Mouse (Mus musculus) hindbrain, embryonic 10.5 days (tissue): Measurements from ENCODE around the gene Zfp976. TPM values are rescaled to one million over a fixed set of nuclear protein-coding genes. Genes with fewer than 3 reads are reported as not detected.
A peak's percentile ranks its signal among the peaks of the same experiment; 100 is the strongest.
"Not testable (repeated sequence)": the region's sequence is repeated elsewhere in the genome, so short reads cannot be mapped to it uniquely, and the experiment has no call there.

ENCODE experiments used
- DNase-seq: peaks from one replicate; pipeline ENCODE4 v3.0.0-alpha.2; 2017; ENCODE audit warnings: low spot score
- H3K27ac ChIP-seq: fragments of 300-500 bp; sonication (generic); 2 replicates; pipeline ENCODE4 v1.5.1; 2016; ENCODE audit warnings: mild to moderate bottlenecking, moderate library complexity
- H3K27me3 ChIP-seq: fragments of 300-500 bp; sonication (generic); 2 replicates; pipeline ENCODE4 v1.6.1; 2016; ENCODE audit warnings: mild to moderate bottlenecking; ENCODE audit not compliant: poor library complexity, insufficient read depth, severe bottlenecking
- H3K36me3 ChIP-seq: fragments of 300-500 bp; sonication (generic); 2 replicates; pipeline ENCODE4 v1.6.1; 2016; ENCODE audit warnings: mild to moderate bottlenecking, moderate library complexity
- H3K4me1 ChIP-seq: fragments of 300-500 bp; sonication (generic); replicated peaks from 2 replicates; pipeline ENCODE4 v1.6.1; 2016; ENCODE audit warnings: mild to moderate bottlenecking
- H3K4me3 ChIP-seq: fragments of 300-500 bp; sonication (generic); 2 replicates; pipeline ENCODE4 v1.5.1; 2016; ENCODE audit warnings: mild to moderate bottlenecking, moderate library complexity
- H3K9me3 ChIP-seq: fragments of 300-500 bp; sonication (generic); 2 replicates; pipeline ENCODE4 v1.6.1; 2016; ENCODE audit warnings: mild to moderate bottlenecking, moderate library complexity
- WGBS: fragments of 180-500 bp; shearing (Covaris S2); methylation state at CpG from one replicate; pipeline ENCODE4 v1.1.7; 2016; 5-methylcytosine and 5-hydroxymethylcytosine counted together
- polyA plus RNA-seq: library from polyadenylated mRNA; unstranded; fragments of >200 nt; fragmentation: Nextera tagmentation; extraction: Ambion mirVana; gene quantifications from 2 replicates; pipeline ENCODE4 v1.2.1, GENCODE M21; 2016

Zfp976 gene
- 1.6 and 2.6 TPM in 2 replicates for polyA plus RNA-seq

- Histone ChIP-seq H3K4me3 (peak within 1 kb of the TSS; percentile 51), H3K27ac (peak within 1 kb of the TSS; percentile 62; the same call in 1 of the 2 replicates), H3K9me3 (peaks cover 16% of the 10 kb centered on the region; the same call in 1 of the 2 replicates)
- H3K4me1 ChIP-seq, H3K27me3 ChIP-seq, H3K36me3 ChIP-seq: not testable (repeated sequence)
- DNase-seq: peak; percentile 74
- 3% methylated on average over 25 of the region's 25 CpGs for WGBS
These were observed at the start of gene Zfp976 for GRCm38 (mm10) chr7:42642152-42643115. Gene Zfp976 (minus strand): TSS chr7:42642588.

DNA sequence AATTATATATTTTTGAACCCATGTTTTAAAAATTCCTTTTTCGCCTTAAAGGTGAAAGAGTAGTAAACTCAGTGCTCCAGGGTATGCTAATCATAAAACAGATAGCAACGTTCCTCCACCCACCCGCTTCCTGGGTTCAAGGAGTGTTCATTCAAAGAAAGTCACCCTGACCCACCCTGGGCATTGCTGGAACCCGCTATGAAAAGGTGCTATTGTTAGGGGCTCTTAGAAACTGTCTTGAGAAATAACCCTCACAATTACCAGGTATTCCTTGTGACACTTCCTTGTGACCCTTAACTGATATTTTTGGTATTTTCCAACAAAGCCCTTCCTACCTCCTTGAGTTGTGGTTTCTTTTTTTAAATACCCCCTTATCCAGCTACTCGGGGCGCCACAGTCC is 37.7 kb upstream of the Zfp976 start:
- not testable (repeated sequence) for H3K27me3 ChIP-seq, H3K4me1 ChIP-seq, DNase-seq, H3K27ac ChIP-seq, H3K4me3 ChIP-seq, H3K36me3 ChIP-seq
- WGBS: 88% methylated on average over 6 of the region's 6 CpGs
- H3K9me3 ChIP-seq: peaks cover 41% of the 10 kb centered on the region

DNA sequence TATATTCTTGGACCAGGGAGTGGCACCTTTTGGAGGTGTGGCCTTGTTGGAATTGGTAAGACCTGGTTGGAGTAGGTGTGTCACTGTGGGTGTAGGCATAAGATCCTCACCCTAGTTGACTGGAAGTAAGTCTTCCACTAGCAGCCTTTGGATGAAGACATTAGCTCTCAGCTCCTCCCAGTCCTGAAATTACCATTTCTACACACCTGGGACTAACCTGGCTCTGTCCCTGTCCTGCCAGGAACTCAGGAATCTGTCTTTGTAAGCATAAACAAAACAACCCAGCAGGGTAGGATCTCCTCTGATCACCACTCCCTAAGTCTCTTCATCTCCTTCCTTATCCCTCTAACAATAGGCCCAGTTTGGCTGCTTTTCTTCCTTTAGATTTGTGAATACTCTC is 37.3 kb upstream of the Zfp976 start:
- H3K36me3 ChIP-seq, DNase-seq, H3K27ac ChIP-seq, H3K4me1 ChIP-seq, H3K27me3 ChIP-seq, H3K4me3 ChIP-seq: not testable (repeated sequence)
- H3K9me3 ChIP-seq: peaks cover 40% of the 10 kb centered on the region

DNA sequence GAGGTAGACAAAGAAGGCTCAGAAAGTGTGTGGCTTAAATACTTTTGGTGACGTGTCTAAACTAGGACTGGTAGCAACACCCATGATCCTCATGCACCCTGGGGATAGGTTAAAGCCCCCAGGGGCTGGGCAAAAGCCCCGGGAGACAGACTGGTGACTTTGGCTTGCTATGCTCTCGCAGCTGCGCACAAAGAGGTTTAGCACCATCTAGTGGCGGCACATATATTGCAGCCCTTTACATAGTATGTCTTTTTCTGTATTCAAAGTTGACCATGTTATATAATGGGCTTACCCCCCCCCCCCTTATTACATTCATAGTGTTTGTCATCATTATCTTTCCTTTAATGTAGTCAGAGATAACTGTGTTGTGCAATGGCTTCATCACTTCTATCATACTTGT is 17.8 kb upstream of the Zfp976 start:
- not testable (repeated sequence) for H3K27me3 ChIP-seq, H3K4me3 ChIP-seq, H3K27ac ChIP-seq, H3K4me1 ChIP-seq
- 71% methylated on average over 5 of the region's 5 CpGs for WGBS
- H3K9me3 ChIP-seq: peaks cover 55% of the 10 kb centered on the region
- H3K36me3 ChIP-seq: peaks cover 35% of the 10 kb centered on the region
- DNase-seq: peak; percentile 2

DNA sequence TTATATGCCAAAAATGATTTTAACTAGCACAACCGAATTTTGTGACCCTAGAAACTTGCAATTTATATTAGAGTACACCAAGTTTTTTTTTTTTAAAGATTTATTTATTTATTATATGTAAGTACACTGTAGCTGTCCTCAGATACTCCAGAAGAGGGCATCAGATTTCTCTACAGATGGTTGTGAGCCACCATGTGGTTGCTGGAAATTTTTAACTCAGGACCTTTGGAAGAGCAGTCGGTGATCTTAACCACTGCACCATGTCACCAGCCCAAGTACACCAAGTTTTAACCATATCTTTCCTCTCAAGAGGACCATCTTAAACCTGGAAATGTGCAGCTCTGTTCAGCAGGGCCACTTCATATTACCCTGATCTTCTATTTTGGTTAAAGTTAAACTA is 12.8 kb upstream of the Zfp976 start:
- H3K9me3 ChIP-seq: peaks cover 40% of the 10 kb centered on the region
- not testable (repeated sequence) for H3K27ac ChIP-seq, H3K27me3 ChIP-seq, H3K4me3 ChIP-seq, H3K36me3 ChIP-seq, DNase-seq, H3K4me1 ChIP-seq
- 74% methylated on average over 2 of the region's 2 CpGs for WGBS

DNA sequence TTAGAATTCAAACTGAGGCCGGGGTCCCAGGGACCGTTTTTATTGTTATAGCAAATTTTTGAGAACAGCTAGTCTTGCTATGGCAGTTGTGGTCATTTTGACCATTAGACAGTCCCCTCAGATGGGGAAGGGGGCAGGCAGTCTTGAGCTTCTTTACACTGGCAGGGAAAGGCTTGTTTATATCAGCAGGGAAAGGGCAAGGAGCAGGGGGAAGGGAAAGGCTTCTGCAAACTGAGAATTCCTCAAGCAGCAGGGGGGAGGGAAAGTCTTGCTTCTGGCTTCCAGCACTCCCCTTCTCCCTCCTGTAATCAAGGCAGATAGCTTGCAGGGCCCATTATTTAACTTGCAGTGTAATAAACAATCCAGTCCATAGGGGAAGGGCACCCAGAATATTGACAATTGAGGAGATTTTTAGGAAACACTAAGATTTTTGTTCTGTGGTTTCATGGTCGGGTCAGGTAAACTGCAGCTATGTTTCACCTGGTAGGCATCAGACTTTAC is 782 bp upstream of the Zfp976 start:
- H3K27ac ChIP-seq, H3K36me3 ChIP-seq, H3K27me3 ChIP-seq, H3K4me1 ChIP-seq: not testable (repeated sequence)
- WGBS: 26% methylated on average over 3 of the region's 3 CpGs
- peaks cover 19% of the 10 kb centered on the region; the same call in 1 of the 2 replicates for H3K9me3 ChIP-seq
- H3K4me3 ChIP-seq: peak overlapping the region; percentile 51; the same call in 1 of the 2 replicates
- peak; percentile 12 for DNase-seq

DNA sequence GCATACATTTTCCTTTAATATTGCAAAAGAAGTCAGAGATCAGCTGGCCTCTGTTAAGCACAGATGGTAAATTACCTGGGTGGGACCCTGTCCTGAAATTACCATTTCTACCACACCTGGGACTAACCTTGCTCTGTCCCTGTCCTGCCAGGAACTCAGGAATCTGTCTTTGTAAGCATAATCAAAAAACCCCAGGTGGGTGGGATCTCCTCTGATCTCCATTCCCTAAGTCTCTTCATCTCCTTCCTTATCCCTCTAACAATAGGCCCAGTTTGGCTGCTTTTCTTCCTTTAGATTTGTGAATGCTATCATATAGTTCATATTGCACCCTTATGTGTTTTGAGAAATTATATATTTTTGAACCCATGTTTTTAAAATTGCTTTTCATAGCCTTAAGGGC is 11.4 kb downstream of the Zfp976 start:
- DNase-seq, H3K27ac ChIP-seq, H3K27me3 ChIP-seq, H3K36me3 ChIP-seq, H3K4me1 ChIP-seq, H3K4me3 ChIP-seq: not testable (repeated sequence)
- H3K9me3 ChIP-seq: peaks cover 41% of the 10 kb centered on the region

DNA sequence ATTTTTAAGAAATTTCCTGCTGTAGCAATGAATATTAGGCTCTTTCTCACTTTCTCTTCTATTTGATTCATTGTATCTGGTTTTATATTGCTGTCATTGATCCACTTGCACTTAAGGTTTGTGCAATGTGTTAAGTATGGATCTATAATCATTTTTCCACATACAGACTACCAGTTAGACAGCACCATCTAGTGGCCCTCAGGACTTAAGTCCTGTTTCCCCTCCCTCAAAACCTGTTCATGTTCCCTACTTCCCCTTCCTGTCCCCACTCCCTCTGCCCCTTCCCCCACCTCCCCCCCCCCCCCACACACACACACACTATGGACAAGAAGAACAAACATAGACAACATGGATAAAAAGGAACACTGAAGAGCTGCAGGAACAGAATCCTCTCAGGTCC is 46.7 kb downstream of the Zfp976 start:
- peaks cover 71% of the 10 kb centered on the region for H3K9me3 ChIP-seq
- not testable (repeated sequence) for H3K4me3 ChIP-seq, H3K27me3 ChIP-seq, H3K36me3 ChIP-seq, H3K27ac ChIP-seq, DNase-seq, H3K4me1 ChIP-seq

- DNase-seq, H3K27me3 ChIP-seq, H3K27ac ChIP-seq, H3K4me1 ChIP-seq, H3K4me3 ChIP-seq, H3K36me3 ChIP-seq: not testable (repeated sequence)
- H3K9me3 ChIP-seq: peaks cover 68% of the 10 kb centered on the region
- WGBS: 91% methylated on average over 11 of the region's 11 CpGs
These were observed 50.0 kb downstream of the Zfp976 start, which contains the start of gene Zfp977 for GRCm38 (mm10) chr7:42592413-42592812. Gene Zfp977 (minus strand): TSS chr7:42592547.

DNA sequence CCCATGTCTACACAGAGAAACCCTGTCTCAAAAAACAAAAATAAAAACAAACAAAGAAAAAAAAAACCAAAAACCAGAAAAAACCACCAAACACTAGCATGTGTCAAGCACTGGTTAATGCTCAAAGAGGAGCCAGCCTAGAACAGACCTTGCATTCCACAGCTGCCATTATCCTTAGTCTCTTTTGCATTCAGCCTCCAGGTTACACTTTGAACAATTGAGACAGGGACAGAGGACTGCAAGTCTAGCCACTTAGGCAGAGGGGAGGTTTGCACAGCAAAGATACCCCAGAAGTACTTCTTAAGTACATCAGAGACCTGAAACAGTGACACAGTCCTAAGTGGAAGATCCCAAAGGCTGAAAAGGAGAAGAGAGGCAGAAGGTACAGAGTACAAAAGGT is 51.1 kb downstream of the Zfp976 start:
- peaks cover 72% of the 10 kb centered on the region for H3K9me3 ChIP-seq
- H3K27ac ChIP-seq, H3K27me3 ChIP-seq, DNase-seq, H3K36me3 ChIP-seq, H3K4me1 ChIP-seq, H3K4me3 ChIP-seq: not testable (repeated sequence)

- no peak within 1 kb of the TSS for H3K27ac ChIP-seq
- H3K27me3 ChIP-seq: no peaks in the 10 kb centered on the region
- no peak within 1 kb of the TSS for H3K4me3 ChIP-seq
- WGBS: 94% methylated on average over 5 of the region's 5 CpGs
- peaks cover 88% of the 10 kb centered on the region for H3K9me3 ChIP-seq
- H3K4me1 ChIP-seq: no peaks in the 10 kb centered on the region
- no peak for DNase-seq
- H3K36me3 ChIP-seq: no peaks in the 10 kb centered on the region
These were observed 63.9 kb downstream of the Zfp976 start, which contains the start of gene Gm21028 for GRCm38 (mm10) chr7:42578488-42578887. Gene Gm21028 (minus strand): TSS chr7:42578588.
